Mouse (Mus musculus): ENCODE measurements around the gene Tespa1. TPM values are rescaled to one million over a fixed set of nuclear protein-coding genes. Genes with fewer than 3 reads are reported as not detected.
"Not testable (repeated sequence)": the region's sequence is repeated elsewhere in the genome, so short reads cannot be mapped to it uniquely, and the experiment has no call there.

The Tespa1 gene
- polyA plus RNA-seq, 1 experiment from 2014 or later = not detected

DNA sequence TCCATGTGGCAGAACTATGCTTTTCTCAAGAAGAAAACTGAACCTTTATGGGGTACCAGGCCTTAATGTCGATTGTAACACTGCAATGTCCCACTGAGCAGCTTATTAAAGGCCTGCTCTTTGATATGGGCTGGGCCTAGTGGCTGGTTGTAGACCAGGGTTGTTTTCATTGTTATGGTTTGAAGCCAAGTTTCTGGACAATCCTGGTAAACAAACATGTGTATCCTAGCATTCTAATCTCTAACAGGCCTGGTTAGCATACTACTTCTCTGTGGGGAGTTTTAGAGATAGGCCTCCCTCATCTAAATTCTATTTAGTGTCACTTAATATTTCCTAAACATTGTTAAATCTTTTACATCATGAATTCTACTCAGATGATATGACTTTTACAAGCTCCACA, 49.0 kb downstream of the Tespa1 start:
- no peak overlapping the region for H3K27ac ChIP-seq
- H3K27me3 ChIP-seq (ENCODE audit: control insufficient read depth, insufficient read depth, low read length) = no peaks in the 10 kb centered on the region
- no peak overlapping the region for H3K4me3 ChIP-seq (replicated peaks; ENCODE audit: low read length)
- no peak overlapping the region for H3K9ac ChIP-seq
- ATAC-seq (ENCODE audit: low FRiP score) = no peak
- H3K4me1 ChIP-seq (replicated peaks; ENCODE audit: control insufficient read depth, insufficient read depth, low read length) = no peaks in the 10 kb centered on the region
- H3K36me3 ChIP-seq (replicated peaks; ENCODE audit: control insufficient read depth, insufficient read depth) = no peaks in the 10 kb centered on the region
- H3K4me2 ChIP-seq (replicated peaks) = no peak overlapping the region
- H3K9me3 ChIP-seq (ENCODE audit: control insufficient read depth, low read length) = no peaks in the 10 kb centered on the region
- 59% methylated on average over 1 of the region's 1 CpGs for WGBS
- DNase-seq (ENCODE audit: low spot score) = no peak

DNA sequence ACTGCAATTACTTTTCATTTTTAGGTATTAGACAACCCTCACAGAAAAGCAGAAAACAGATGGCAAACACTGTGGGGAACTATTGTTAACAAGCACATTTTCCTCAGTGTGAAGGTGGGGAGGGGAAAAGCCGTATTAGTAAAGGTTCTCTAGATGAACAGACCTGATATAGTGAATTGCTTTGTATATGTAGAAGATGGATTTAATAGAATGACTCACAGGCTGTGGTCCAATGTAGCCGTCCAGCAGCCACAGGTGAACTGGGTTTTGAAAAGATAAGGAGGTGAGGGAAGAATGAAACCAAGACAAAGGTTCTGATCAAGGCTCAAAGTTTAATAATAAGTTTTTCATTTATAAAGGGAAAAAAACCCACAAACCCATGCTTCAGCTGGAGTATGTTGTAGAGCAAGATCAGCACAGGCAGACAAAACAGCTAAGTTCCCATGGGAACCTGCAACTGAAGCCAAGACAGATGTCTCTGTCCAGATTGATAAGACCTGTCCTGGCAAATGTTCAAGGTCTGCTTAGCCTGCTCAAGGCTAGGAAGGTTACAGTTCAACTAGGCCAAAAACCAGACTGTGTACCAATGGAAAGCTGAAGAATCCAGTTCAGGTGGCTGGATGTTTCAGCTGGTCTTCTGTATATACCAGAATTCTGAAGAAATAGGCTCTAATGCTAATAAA, 50.0 kb downstream of the Tespa1 start:
- no peak overlapping the region for H3K9ac ChIP-seq
- no peak overlapping the region for H3K4me2 ChIP-seq (replicated peaks)
- no peak for ATAC-seq (ENCODE audit: low FRiP score)
- H3K27me3 ChIP-seq (ENCODE audit: control insufficient read depth, insufficient read depth, low read length) = no peaks in the 10 kb centered on the region
- DNase-seq (ENCODE audit: low spot score) = no peak
- no peaks in the 10 kb centered on the region for H3K9me3 ChIP-seq (ENCODE audit: control insufficient read depth, low read length)
- no peaks in the 10 kb centered on the region for H3K4me1 ChIP-seq (replicated peaks; ENCODE audit: control insufficient read depth, insufficient read depth, low read length)
- H3K36me3 ChIP-seq (replicated peaks; ENCODE audit: control insufficient read depth, insufficient read depth) = no peaks in the 10 kb centered on the region
- WGBS = 89% methylated on average over 2 of the region's 2 CpGs
- no peak overlapping the region for H3K27ac ChIP-seq
- H3K4me3 ChIP-seq (replicated peaks; ENCODE audit: low read length) = no peak overlapping the region

DNA sequence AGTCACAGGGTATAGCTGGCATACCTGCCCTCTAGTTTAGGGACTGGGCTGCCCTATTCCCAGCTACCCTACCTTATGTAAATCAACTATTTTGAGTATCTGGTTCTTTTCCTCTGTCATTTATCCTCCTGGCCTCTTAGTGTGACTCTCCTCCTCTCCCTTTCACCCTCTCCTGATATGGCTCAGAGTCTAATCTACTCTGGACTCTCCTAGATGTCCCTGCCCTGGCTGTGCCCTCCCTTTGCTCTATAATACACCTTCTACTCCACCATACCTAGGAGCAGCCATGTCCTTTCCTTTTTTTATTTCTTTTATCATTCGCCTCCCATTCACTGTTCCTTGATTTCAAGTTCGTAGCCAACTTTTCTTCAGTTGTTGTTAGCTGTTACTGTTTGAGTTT, 52.5 kb downstream of the Tespa1 start:
- H3K9ac ChIP-seq = no peak overlapping the region
- H3K27ac ChIP-seq = no peak overlapping the region
- no peaks in the 10 kb centered on the region for H3K4me1 ChIP-seq (replicated peaks; ENCODE audit: control insufficient read depth, insufficient read depth, low read length)
- WGBS = 86% methylated on average over 2 of the region's 2 CpGs
- no peaks in the 10 kb centered on the region for H3K36me3 ChIP-seq (replicated peaks; ENCODE audit: control insufficient read depth, insufficient read depth)
- no peak for DNase-seq (ENCODE audit: low spot score)
- H3K27me3 ChIP-seq (ENCODE audit: control insufficient read depth, insufficient read depth, low read length) = no peaks in the 10 kb centered on the region
- no peak overlapping the region for H3K4me3 ChIP-seq (replicated peaks; ENCODE audit: low read length)
- no peak overlapping the region for H3K4me2 ChIP-seq (replicated peaks)
- H3K9me3 ChIP-seq (ENCODE audit: control insufficient read depth, low read length) = no peaks in the 10 kb centered on the region
- no peak for ATAC-seq (ENCODE audit: low FRiP score)

DNA sequence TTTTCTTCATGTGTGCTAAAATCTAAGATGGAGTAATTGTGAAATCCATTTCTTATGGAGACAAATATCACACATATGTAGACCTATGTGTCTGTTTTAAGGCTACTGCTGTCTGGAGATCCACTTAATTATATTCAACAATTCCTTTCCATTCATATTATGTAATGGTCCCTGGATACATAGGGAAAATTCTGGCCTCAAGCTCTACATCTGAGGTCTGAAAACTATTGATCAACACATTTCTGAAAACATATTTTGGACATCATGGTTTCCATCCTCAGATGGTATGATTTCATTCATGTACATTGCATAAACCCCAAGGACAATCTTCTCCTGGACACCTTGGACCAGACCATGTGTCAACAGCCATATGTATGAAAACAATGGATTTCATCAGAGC, 71.6 kb downstream of the Tespa1 start, which contains the start of gene Vmn2r84:
Gene Vmn2r84, minus strand, starts transcription at position 101 of the 400 bp plus-strand sequence.
- no peaks in the 10 kb centered on the region for H3K27me3 ChIP-seq (ENCODE audit: control insufficient read depth, insufficient read depth, low read length)
- no peaks in the 10 kb centered on the region for H3K36me3 ChIP-seq (replicated peaks; ENCODE audit: control insufficient read depth, insufficient read depth)
- H3K9ac ChIP-seq = no peak within 1 kb of the TSS
- H3K4me3 ChIP-seq (replicated peaks; ENCODE audit: low read length) = no peak within 1 kb of the TSS
- H3K27ac ChIP-seq = no peak within 1 kb of the TSS
- no peaks in the 10 kb centered on the region for H3K4me1 ChIP-seq (replicated peaks; ENCODE audit: control insufficient read depth, insufficient read depth, low read length)
- H3K4me2 ChIP-seq (replicated peaks) = no peak within 1 kb of the TSS
- DNase-seq (ENCODE audit: low spot score) (no peak), ATAC-seq (ENCODE audit: low FRiP score) (no peak)
- H3K9me3 ChIP-seq (ENCODE audit: control insufficient read depth, low read length) = no peaks in the 10 kb centered on the region

DNA sequence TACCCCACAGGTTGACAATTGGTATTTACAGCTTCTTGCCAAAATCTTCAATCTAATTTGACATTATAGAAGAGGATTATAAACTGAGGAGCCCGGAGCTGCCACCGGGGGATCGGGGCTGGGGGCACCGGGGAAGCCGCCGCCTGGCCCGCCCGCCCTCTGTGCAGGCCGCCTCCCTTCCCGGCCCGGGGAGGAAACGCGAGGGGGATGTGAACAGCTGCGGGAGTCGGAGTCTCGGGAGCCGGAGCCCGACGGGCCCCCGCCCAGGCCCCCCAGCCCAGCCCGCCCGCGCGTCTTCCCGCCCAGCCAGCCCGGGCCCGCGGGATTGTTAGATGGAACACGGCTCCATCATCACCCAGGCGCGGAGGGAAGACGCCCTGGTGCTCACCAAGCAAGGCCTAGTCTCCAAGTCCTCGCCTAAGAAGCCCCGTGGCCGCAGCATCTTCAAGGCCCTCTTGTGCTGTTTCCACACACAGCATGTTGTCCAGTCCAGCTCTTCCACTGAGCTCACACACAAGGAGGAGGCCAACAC, 89.6 kb downstream of the Tespa1 start:
- ATAC-seq (ENCODE audit: low FRiP score) = peak; percentile 64
- 85% methylated on average over 16 of the region's 35 CpGs for WGBS
- H3K4me3 ChIP-seq (replicated peaks; ENCODE audit: low read length) = not testable (repeated sequence)

More for the DNA sequence above, 89.6 kb downstream of the Tespa1 start:
- H3K27me3 ChIP-seq (ENCODE audit: control insufficient read depth, insufficient read depth, low read length); DNase-seq (ENCODE audit: low spot score); H3K27ac ChIP-seq; H3K9me3 ChIP-seq (ENCODE audit: control insufficient read depth, low read length); H3K4me1 ChIP-seq (replicated peaks; ENCODE audit: control insufficient read depth, insufficient read depth, low read length); H3K36me3 ChIP-seq (replicated peaks; ENCODE audit: control insufficient read depth, insufficient read depth); H3K4me2 ChIP-seq (replicated peaks); H3K9ac ChIP-seq: not testable (repeated sequence)

Other genes with a start within 250 kb of the Tespa1 start
- gene Olfr823, start 207.5 kb upstream of the Tespa1 start, polyA plus RNA-seq (2014; fragmentation: Nextera tagmentation; extraction: Ambion mirVana) = not detected in 2 replicates
- not detected in 2 replicates for gene Olfr824, start 192.9 kb upstream of the Tespa1 start, polyA plus RNA-seq (2014; fragmentation: Nextera tagmentation; extraction: Ambion mirVana)
- gene Olfr825, start 156.1 kb upstream of the Tespa1 start, polyA plus RNA-seq (2014; fragmentation: Nextera tagmentation; extraction: Ambion mirVana) = not detected in 2 replicates
- gene Olfr826, start 138.7 kb upstream of the Tespa1 start, polyA plus RNA-seq (2014; fragmentation: Nextera tagmentation; extraction: Ambion mirVana) = not detected in 2 replicates
- gene Olfr827, start 108.5 kb upstream of the Tespa1 start, polyA plus RNA-seq (2014; fragmentation: Nextera tagmentation; extraction: Ambion mirVana) = not detected in 2 replicates
- 1.2 and 2.1 TPM in 2 replicates for gene Neurod4, start 42.6 kb upstream of the Tespa1 start, polyA plus RNA-seq (2014; fragmentation: Nextera tagmentation; extraction: Ambion mirVana)
- 0.05 TPM in 1 of 2 replicates, not detected in the other for gene Vmn2r84, start 71.5 kb downstream of the Tespa1 start, polyA plus RNA-seq (2014; fragmentation: Nextera tagmentation; extraction: Ambion mirVana)
- 0.03 and 0.05 TPM in 2 replicates for gene Vmn2r85, start 106.8 kb downstream of the Tespa1 start, polyA plus RNA-seq (2014; fragmentation: Nextera tagmentation; extraction: Ambion mirVana)
- 0.03 TPM in 1 of 2 replicates, not detected in the other for gene Vmn2r86, start 133.2 kb downstream of the Tespa1 start, polyA plus RNA-seq (2014; fragmentation: Nextera tagmentation; extraction: Ambion mirVana)
- 0.24 and 0.31 TPM in 2 replicates for gene Vmn2r87, start 174.5 kb downstream of the Tespa1 start, polyA plus RNA-seq (2014; fragmentation: Nextera tagmentation; extraction: Ambion mirVana)

All from hindbrain, embryonic 14.5 days (tissue).